Comparison of ENCODE assay signal across 8 mouse cellular contexts in genomic region chr5:137025132-137025531, GRCm38 (mm10). TPM values are rescaled to one million over a fixed set of nuclear protein-coding genes. Genes with fewer than 3 reads are reported as not detected.
A peak's percentile ranks its signal among the peaks of the same experiment; 100 is the strongest.
DNase-seq lines count a peak whose midpoint lies in the region; ATAC-seq and TF ChIP-seq lines count a peak whose summit lies in the region.

No protein-coding gene starts in this region.

- no peak for TF ChIP-seq POLR2A in heart, adult 2 months (IDR thresholded peaks at IDR 0.05; ENCODE audit: insufficient read depth, low read depth, low read length)

- no peaks in the 10 kb centered on the region for H3K36me3 ChIP-seq in embryonic facial prominence, embryonic 10.5 days (replicated peaks)
- H3K36me3 ChIP-seq in heart, adult 2 months (ENCODE audit: control insufficient read depth, insufficient read depth, low read length) = no peaks in the 10 kb centered on the region
- no peaks in the 10 kb centered on the region for H3K36me3 ChIP-seq in kidney, embryonic 15.5 days
- H3K36me3 ChIP-seq in liver, postnatal 0 days (replicated peaks; ENCODE audit: insufficient read depth, low read length) = no peaks in the 10 kb centered on the region
- H3K36me3 ChIP-seq in neural tube, embryonic 12.5 days = no peaks in the 10 kb centered on the region

- peaks cover 26% of the 10 kb centered on the region for H3K4me1 ChIP-seq in embryonic facial prominence, embryonic 10.5 days
- H3K4me1 ChIP-seq in heart, adult 2 months (ENCODE audit: control insufficient read depth, insufficient read depth, low read length) = no peaks in the 10 kb centered on the region
- peaks cover 27% of the 10 kb centered on the region for H3K4me1 ChIP-seq in kidney, embryonic 15.5 days
- H3K4me1 ChIP-seq in liver, postnatal 0 days (ENCODE audit: insufficient read depth) = peaks cover 7% of the 10 kb centered on the region
- H3K4me1 ChIP-seq in neural tube, embryonic 12.5 days = peaks cover 12% of the 10 kb centered on the region

- no peak overlapping the region for H3K9ac ChIP-seq in heart, adult 2 months (ENCODE audit: low read depth, low read length)
- no peak overlapping the region for H3K9ac ChIP-seq in kidney, embryonic 15.5 days
- no peak overlapping the region for H3K9ac ChIP-seq in liver, postnatal 0 days (replicated peaks)
- no peak overlapping the region for H3K9ac ChIP-seq in neural tube, embryonic 12.5 days

- H3K4me2 ChIP-seq in kidney, embryonic 15.5 days = peak overlapping the region; percentile 43
- no peak overlapping the region for H3K4me2 ChIP-seq in liver, postnatal 0 days (ENCODE audit: low read depth, low read length)
- H3K4me2 ChIP-seq in neural tube, embryonic 12.5 days (replicated peaks) = peak overlapping the region; percentile 43

- intact Hi-C loops in heart, adult 2 months (cut with DNase I) = loop anchor here (1.0 to 5.0 kb wide), 2 partner anchors 37 to 82 kb away; no protein-coding TSS in a partner anchor

- 0 out of 2 replicates have a peak, but pooled peaks have one; percentile 29 for TF ChIP-seq EP300 in heart, adult 2 months (IDR thresholded peaks at IDR 0.05; ENCODE audit: insufficient read depth, low read depth, low read length)
- TF ChIP-seq EP300 in liver, postnatal 0 days (IDR thresholded peaks at IDR 0.05; ENCODE audit: low read depth) = no peak

- H3K4me3 ChIP-seq in embryonic facial prominence, embryonic 10.5 days = peak overlapping the region; percentile 25; the same call in 1 of the 2 replicates
- H3K4me3 ChIP-seq in heart, adult 2 months = no peak overlapping the region
- H3K4me3 ChIP-seq in kidney, embryonic 15.5 days (replicated peaks) = no peak overlapping the region
- H3K4me3 ChIP-seq in liver, postnatal 0 days (ENCODE audit: low read depth, low read length) = no peak overlapping the region
- no peak overlapping the region for H3K4me3 ChIP-seq in neural tube, embryonic 12.5 days

- H3K79me2 ChIP-seq in heart, adult 2 months (replicated peaks; ENCODE audit: control insufficient read depth, insufficient read depth, low read length) = no peaks in the 10 kb centered on the region

- H3K9me3 ChIP-seq in embryonic facial prominence, embryonic 10.5 days = no peaks in the 10 kb centered on the region
- H3K9me3 ChIP-seq in kidney, embryonic 15.5 days (replicated peaks) = no peaks in the 10 kb centered on the region
- no peaks in the 10 kb centered on the region for H3K9me3 ChIP-seq in liver, postnatal 0 days (ENCODE audit: low read length)
- H3K9me3 ChIP-seq in neural tube, embryonic 12.5 days = no peaks in the 10 kb centered on the region

- H3K27me3 ChIP-seq in embryonic facial prominence, embryonic 10.5 days (replicated peaks; ENCODE audit: low read depth, poor library complexity, severe bottlenecking) = peaks cover 64% of the 10 kb centered on the region
- peaks cover 14% of the 10 kb centered on the region for H3K27me3 ChIP-seq in heart, adult 2 months (ENCODE audit: control insufficient read depth, insufficient read depth, low read length)
- H3K27me3 ChIP-seq in kidney, embryonic 15.5 days = peaks cover 62% of the 10 kb centered on the region
- H3K27me3 ChIP-seq in liver, postnatal 0 days (ENCODE audit: insufficient read depth, low read length) = peaks cover 60% of the 10 kb centered on the region
- peaks cover 58% of the 10 kb centered on the region for H3K27me3 ChIP-seq in neural tube, embryonic 12.5 days (replicated peaks)

- H3K27ac ChIP-seq in embryonic facial prominence, embryonic 10.5 days (replicated peaks) = no peak overlapping the region
- no peak overlapping the region for H3K27ac ChIP-seq in heart, adult 2 months
- no peak overlapping the region for H3K27ac ChIP-seq in kidney, embryonic 15.5 days
- H3K27ac ChIP-seq in liver, postnatal 0 days (ENCODE audit: low read depth) = no peak overlapping the region
- H3K27ac ChIP-seq in neural tube, embryonic 12.5 days = no peak overlapping the region

- 1% methylated on average over 23 of the region's 23 CpGs for WGBS in embryonic facial prominence, embryonic 10.5 days
- WGBS in heart, adult 2 months = under 1% methylated on average over 23 of the region's 23 CpGs
- under 1% methylated on average over 23 of the region's 23 CpGs for WGBS in kidney, embryonic 15.5 days
- under 1% methylated on average over 23 of the region's 23 CpGs for WGBS in liver, postnatal 0 days (ENCODE audit: insufficient replicate concordance)
- under 1% methylated on average over 23 of the region's 23 CpGs for WGBS in neural tube, embryonic 12.5 days

- TF ChIP-seq CTCF in heart, adult 2 months (IDR thresholded peaks at IDR 0.05) = 0 out of 2 replicates have a peak, but pooled peaks have one; percentile 100
- TF ChIP-seq CTCF in liver, postnatal 0 days (IDR thresholded peaks at IDR 0.05; ENCODE audit: low read depth) = peak; percentile 99

- ATAC-seq in kidney, embryonic 15.5 days (replicated peaks; ENCODE audit: low FRiP score) = no peak
- 0 out of 2 replicates have a peak, but pooled peaks have one; percentile 16 for ATAC-seq in liver, postnatal 0 days
- no peak for ATAC-seq in neural tube, embryonic 12.5 days (ENCODE audit: low FRiP score, low read depth)

- peak; percentile 89 for DNase-seq in CD4-positive, CD25-positive, alpha-beta regulatory T cell, adult 2 months (ENCODE audit: low read depth, low spot score)
- peak; percentile 88 for DNase-seq in adrenal gland, postnatal 14 days
- DNase-seq in embryonic facial prominence, embryonic 10.5 days (ENCODE audit: low spot score) = peak; percentile 84
- DNase-seq in heart, adult 2 months = peak; percentile 71 to 89
- DNase-seq in liver, postnatal 0 days = peak; percentile 86
- peak; percentile 58 for DNase-seq in testis, postnatal 14 days (ENCODE audit: low spot score)

RNA-seq across cellular contexts. Expression of gene Vgf, which starts 1.1 kb away (rescaled TPM):
- 11.9 and 12.6 TPM in 2 replicates for total RNA-seq in adrenal gland, postnatal 14 days (2021)
- 0.39 and 0.40 TPM in 2 replicates for polyA plus RNA-seq in embryonic facial prominence, embryonic 10.5 days (2016; fragmentation: Nextera tagmentation; extraction: Ambion mirVana)
- not detected for total RNA-seq in heart, adult 2 months (2021)
- 0.06 TPM in 2 replicates for polyA plus RNA-seq in heart, adult 2 months (2012; rRNA removed)
- 0.10 and 0.55 TPM in 2 replicates for polyA plus RNA-seq in kidney, embryonic 15.5 days (2015; fragmentation: Nextera tagmentation; extraction: Ambion mirVana)
- not detected in 2 replicates for polyA plus RNA-seq in liver, postnatal 0 days (2015; fragmentation: Nextera tagmentation; extraction: Ambion mirVana)
- polyA plus RNA-seq in neural tube, embryonic 12.5 days (2016; fragmentation: Nextera tagmentation; extraction: Ambion mirVana) = 3.6 and 4.5 TPM in 2 replicates

RNA-seq across cellular contexts. Expression of gene Ap1s1, which starts 20.8 kb away (rescaled TPM):
- total RNA-seq in adrenal gland, postnatal 14 days (2021) = 88.6 and 92.6 TPM in 2 replicates
- 177 and 178 TPM in 2 replicates for polyA plus RNA-seq in embryonic facial prominence, embryonic 10.5 days (2016; fragmentation: Nextera tagmentation; extraction: Ambion mirVana)
- 10 to 100 TPM; 33.9 to 36.8 TPM for total RNA-seq in heart, adult 2 months (2021)
- 23.4 and 38.6 TPM in 2 replicates for polyA plus RNA-seq in heart, adult 2 months (2012; rRNA removed)
- polyA plus RNA-seq in kidney, embryonic 15.5 days (2015; fragmentation: Nextera tagmentation; extraction: Ambion mirVana) = 181 and 194 TPM in 2 replicates
- polyA plus RNA-seq in liver, postnatal 0 days (2015; fragmentation: Nextera tagmentation; extraction: Ambion mirVana) = 57.9 and 60.7 TPM in 2 replicates
- polyA plus RNA-seq in neural tube, embryonic 12.5 days (2016; fragmentation: Nextera tagmentation; extraction: Ambion mirVana) = 193 and 198 TPM in 2 replicates

RNA-seq across cellular contexts. Expression of gene Znhit1, which starts 37.3 kb away (rescaled TPM):
- 64.8 and 72.1 TPM in 2 replicates for total RNA-seq in adrenal gland, postnatal 14 days (2021)
- polyA plus RNA-seq in embryonic facial prominence, embryonic 10.5 days (2016; fragmentation: Nextera tagmentation; extraction: Ambion mirVana) = 106 and 117 TPM in 2 replicates
- 10 to 100 TPM; 65.5 to 70.1 TPM for total RNA-seq in heart, adult 2 months (2021)
- 53.6 and 58.4 TPM in 2 replicates for polyA plus RNA-seq in heart, adult 2 months (2012; rRNA removed)
- 86.4 and 102 TPM in 2 replicates for polyA plus RNA-seq in kidney, embryonic 15.5 days (2015; fragmentation: Nextera tagmentation; extraction: Ambion mirVana)
- 44.1 and 47.2 TPM in 2 replicates for polyA plus RNA-seq in liver, postnatal 0 days (2015; fragmentation: Nextera tagmentation; extraction: Ambion mirVana)
- polyA plus RNA-seq in neural tube, embryonic 12.5 days (2016; fragmentation: Nextera tagmentation; extraction: Ambion mirVana) = 103 and 109 TPM in 2 replicates

RNA-seq across cellular contexts. Expression of gene Plod3, which starts 38.3 kb away (rescaled TPM):
- 54.9 and 57.8 TPM in 2 replicates for total RNA-seq in adrenal gland, postnatal 14 days (2021)
- 42.6 and 44.6 TPM in 2 replicates for polyA plus RNA-seq in embryonic facial prominence, embryonic 10.5 days (2016; fragmentation: Nextera tagmentation; extraction: Ambion mirVana)
- 10 to 100 TPM; 32.0 to 37.1 TPM for total RNA-seq in heart, adult 2 months (2021)
- 30.3 and 30.8 TPM in 2 replicates for polyA plus RNA-seq in heart, adult 2 months (2012; rRNA removed)
- 42.9 and 52.5 TPM in 2 replicates for polyA plus RNA-seq in kidney, embryonic 15.5 days (2015; fragmentation: Nextera tagmentation; extraction: Ambion mirVana)
- 7.6 and 8.8 TPM in 2 replicates for polyA plus RNA-seq in liver, postnatal 0 days (2015; fragmentation: Nextera tagmentation; extraction: Ambion mirVana)
- polyA plus RNA-seq in neural tube, embryonic 12.5 days (2016; fragmentation: Nextera tagmentation; extraction: Ambion mirVana) = 38.4 and 39.8 TPM in 2 replicates

RNA-seq across cellular contexts. Expression of gene Serpine1, which starts 46.9 kb away (rescaled TPM):
- total RNA-seq in adrenal gland, postnatal 14 days (2021) = 2.0 and 2.6 TPM in 2 replicates
- polyA plus RNA-seq in embryonic facial prominence, embryonic 10.5 days (2016; fragmentation: Nextera tagmentation; extraction: Ambion mirVana) = 0.12 TPM in 1 of 2 replicates, not detected in the other
- total RNA-seq in heart, adult 2 months (2021) = 10 to 100 TPM; 24.0 to 29.6 TPM
- polyA plus RNA-seq in heart, adult 2 months (2012; rRNA removed) = 21.9 and 41.8 TPM in 2 replicates
- 0.45 and 0.48 TPM in 2 replicates for polyA plus RNA-seq in kidney, embryonic 15.5 days (2015; fragmentation: Nextera tagmentation; extraction: Ambion mirVana)
- 0.23 and 0.25 TPM in 2 replicates for polyA plus RNA-seq in liver, postnatal 0 days (2015; fragmentation: Nextera tagmentation; extraction: Ambion mirVana)
- polyA plus RNA-seq in neural tube, embryonic 12.5 days (2016; fragmentation: Nextera tagmentation; extraction: Ambion mirVana) = 0.11 and 0.23 TPM in 2 replicates
